Mouse (Mus musculus) bone marrow macrophage, adult 2 months (primary cell): ENCODE data around the gene Slc35e2.

ENCODE experiments used
- CTCF ChIP-seq: IDR thresholded peaks from 2 replicates; pipeline ENCODE4 v1.5.1; 2012; ENCODE audit warnings: low read depth, mild to moderate bottlenecking, low read length, moderate library complexity
- POLR2A ChIP-seq: IDR thresholded peaks from 2 replicates; pipeline ENCODE4 v1.6.1; 2012; ENCODE audit warnings: mild to moderate bottlenecking, low read depth, low read length, borderline replicate concordance

DNA sequence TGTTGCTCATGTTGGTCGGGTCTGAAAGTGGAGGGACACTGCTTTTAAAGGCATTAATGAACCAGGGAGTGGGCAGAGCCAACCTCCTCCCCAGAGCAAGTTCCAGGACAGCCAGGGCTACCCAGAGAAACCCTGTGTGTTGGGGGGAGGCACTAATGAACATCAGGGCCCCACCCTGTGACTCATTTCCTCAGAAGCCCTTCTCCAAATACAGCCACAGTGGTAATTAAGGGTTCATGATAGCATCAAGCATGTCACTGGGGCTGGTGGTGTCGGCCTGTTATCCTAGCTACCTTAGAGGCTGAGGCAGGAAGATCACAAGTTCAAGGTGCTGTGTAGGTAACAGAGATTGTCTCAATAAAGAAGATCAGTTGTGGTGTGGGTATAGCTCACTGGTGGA lies 29.8 kb upstream of the Slc35e2 start:
- no peak for TF ChIP-seq CTCF
- no peak for TF ChIP-seq POLR2A
